Mouse (Mus musculus) stomach, postnatal 0 days (tissue): Measurements from ENCODE around the gene Fance.

Experiments used
- CTCF ChIP-seq: IDR thresholded peaks from 2 replicates; pipeline ENCODE4 v1.5.1; 2016; ENCODE audit warnings: antibody characterized with exemption, low read depth, mild to moderate bottlenecking, moderate library complexity
- EP300 ChIP-seq: optimal IDR thresholded peaks from 2 replicates; pipeline ENCODE3; 2016; ENCODE audit warnings: antibody characterized with exemption

- TF ChIP-seq CTCF (peak; percentile 93), EP300 (peak; percentile 99)
Measured at GRCm38 (mm10) chr17:28328366-28328928, 15.1 kb downstream of the Fance start, which contains the start of gene Rpl10a.
